Mouse (Mus musculus): ENCODE results near the gene Pou2f1. TPM values are rescaled to one million over a fixed set of nuclear protein-coding genes. Genes with fewer than 3 reads are reported as not detected.
A peak's percentile ranks its signal among the peaks of the same experiment; 100 is the strongest.

The Pou2f1 gene
- polyA plus RNA-seq, 1 experiment from 2014 or later: 4.9 TPM

GRCm38 (mm10) chr1:165852131-165852530 lies 150.3 kb downstream of the Pou2f1 start:
- no peaks in the 10 kb centered on the region for H3K4me1 ChIP-seq (replicated peaks; ENCODE audit: control insufficient read depth, insufficient read depth)
- no peaks in the 10 kb centered on the region for H3K36me3 ChIP-seq (ENCODE audit: control insufficient read depth, insufficient read depth, low read length)
- TF ChIP-seq EP300 (optimal IDR thresholded peaks at IDR 0.05) (no peak), CTCF (IDR thresholded peaks at IDR 0.05; ENCODE audit: low read depth) (no peak)
- H3K9ac ChIP-seq (ENCODE audit: low read length): no peak overlapping the region
- H3K4me2 ChIP-seq (replicated peaks; ENCODE audit: low read depth): no peak overlapping the region
- no peak for ATAC-seq (ENCODE audit: low FRiP score, low TSS enrichment)
- no peak for DNase-seq (ENCODE audit: low spot score)
- H3K27ac ChIP-seq (replicated peaks): no peak overlapping the region
- H3K9me3 ChIP-seq (ENCODE audit: control insufficient read depth, low read length): no peaks in the 10 kb centered on the region
- H3K4me3 ChIP-seq (ENCODE audit: low read depth, low read length): no peak overlapping the region
- 47% methylated on average over 5 of the region's 5 CpGs for WGBS
- H3K27me3 ChIP-seq (ENCODE audit: control insufficient read depth, insufficient read depth, low read length): no peaks in the 10 kb centered on the region

GRCm38 (mm10) chr1:165849458-165850445 lies 152.7 kb downstream of the Pou2f1 start:
- no peaks in the 10 kb centered on the region for H3K9me3 ChIP-seq (ENCODE audit: control insufficient read depth, low read length)
- WGBS: 56% methylated on average over 17 of the region's 17 CpGs

GRCm38 (mm10) chr1:165848881-165849280 lies 153.6 kb downstream of the Pou2f1 start:
- H3K9ac ChIP-seq (ENCODE audit: low read length): no peak overlapping the region
- no peaks in the 10 kb centered on the region for H3K4me1 ChIP-seq (replicated peaks; ENCODE audit: control insufficient read depth, insufficient read depth)
- 63% methylated on average over 4 of the region's 4 CpGs for WGBS
- no peaks in the 10 kb centered on the region for H3K36me3 ChIP-seq (ENCODE audit: control insufficient read depth, insufficient read depth, low read length)
- H3K4me2 ChIP-seq (replicated peaks; ENCODE audit: low read depth): no peak overlapping the region
- H3K4me3 ChIP-seq (ENCODE audit: low read depth, low read length): no peak overlapping the region
- TF ChIP-seq CTCF (IDR thresholded peaks at IDR 0.05; ENCODE audit: low read depth): no peak
- no peak for TF ChIP-seq EP300 (optimal IDR thresholded peaks at IDR 0.05)
- DNase-seq (ENCODE audit: low spot score) (no peak), ATAC-seq (ENCODE audit: low FRiP score, low TSS enrichment) (no peak)
- H3K27me3 ChIP-seq (ENCODE audit: control insufficient read depth, insufficient read depth, low read length): no peaks in the 10 kb centered on the region
- H3K27ac ChIP-seq (replicated peaks): no peak overlapping the region
- no peaks in the 10 kb centered on the region for H3K9me3 ChIP-seq (ENCODE audit: control insufficient read depth, low read length)

More at GRCm38 (mm10) chr1:165849458-165850445, 152.7 kb downstream of the Pou2f1 start:
- peak; percentile 74 for ATAC-seq (ENCODE audit: low FRiP score, low TSS enrichment)
- peak; percentile 60 for DNase-seq (ENCODE audit: low spot score)
- Histone ChIP-seq H3K4me1 (replicated peaks; ENCODE audit: control insufficient read depth, insufficient read depth) (no peaks in the 10 kb centered on the region), H3K36me3 (ENCODE audit: control insufficient read depth, insufficient read depth, low read length) (no peaks in the 10 kb centered on the region), H3K4me2 (replicated peaks; ENCODE audit: low read depth) (no peak overlapping the region), H3K4me3 (ENCODE audit: low read depth, low read length) (no peak overlapping the region), H3K27ac (replicated peaks) (no peak overlapping the region), H3K9ac (ENCODE audit: low read length) (no peak overlapping the region), H3K27me3 (ENCODE audit: control insufficient read depth, insufficient read depth, low read length) (no peaks in the 10 kb centered on the region)
- TF ChIP-seq EP300 (optimal IDR thresholded peaks at IDR 0.05): no peak
- 0 out of 2 replicates have a peak, but pooled peaks have one; percentile 1 for TF ChIP-seq CTCF (IDR thresholded peaks at IDR 0.05; ENCODE audit: low read depth)

- Histone ChIP-seq H3K9me3 (ENCODE audit: control insufficient read depth, low read length) (no peaks in the 10 kb centered on the region), H3K9ac (ENCODE audit: low read length) (no peak overlapping the region), H3K4me2 (replicated peaks; ENCODE audit: low read depth) (no peak overlapping the region), H3K27me3 (ENCODE audit: control insufficient read depth, insufficient read depth, low read length) (no peaks in the 10 kb centered on the region; the same call in 1 of the 2 replicates), H3K4me1 (replicated peaks; ENCODE audit: control insufficient read depth, insufficient read depth) (no peaks in the 10 kb centered on the region), H3K36me3 (ENCODE audit: control insufficient read depth, insufficient read depth, low read length) (no peaks in the 10 kb centered on the region), H3K27ac (replicated peaks) (no peak overlapping the region), H3K4me3 (ENCODE audit: low read depth, low read length) (no peak overlapping the region)
- 85% methylated on average over 8 of the region's 8 CpGs for WGBS
- DNase-seq (ENCODE audit: low spot score) (no peak), ATAC-seq (ENCODE audit: low FRiP score, low TSS enrichment) (no peak)
- no peak for TF ChIP-seq EP300 (optimal IDR thresholded peaks at IDR 0.05)
- TF ChIP-seq CTCF (IDR thresholded peaks at IDR 0.05; ENCODE audit: low read depth): no peak
Observed at GRCm38 (mm10) chr1:165848417-165848816, 154.1 kb downstream of the Pou2f1 start.

GRCm38 (mm10) chr1:165845366-165845765 lies 157.1 kb downstream of the Pou2f1 start:
- H3K9me3 ChIP-seq (ENCODE audit: control insufficient read depth, low read length): no peaks in the 10 kb centered on the region
- ATAC-seq (ENCODE audit: low FRiP score, low TSS enrichment) (no peak), DNase-seq (ENCODE audit: low spot score) (no peak)
- H3K4me3 ChIP-seq (ENCODE audit: low read depth, low read length): peak overlapping the region; percentile 53
- WGBS: 11% methylated on average over 14 of the region's 14 CpGs
- peak overlapping the region; percentile 41 for H3K9ac ChIP-seq (ENCODE audit: low read length)
- peak overlapping the region; percentile 99 for H3K4me2 ChIP-seq (replicated peaks; ENCODE audit: low read depth)
- TF ChIP-seq CTCF (IDR thresholded peaks at IDR 0.05; ENCODE audit: low read depth) (no peak), EP300 (optimal IDR thresholded peaks at IDR 0.05) (no peak)
- no peaks in the 10 kb centered on the region for H3K4me1 ChIP-seq (replicated peaks; ENCODE audit: control insufficient read depth, insufficient read depth)
- no peak overlapping the region for H3K27ac ChIP-seq (replicated peaks)
- no peaks in the 10 kb centered on the region for H3K36me3 ChIP-seq (ENCODE audit: control insufficient read depth, insufficient read depth, low read length)
- no peaks in the 10 kb centered on the region; the same call in 1 of the 2 replicates for H3K27me3 ChIP-seq (ENCODE audit: control insufficient read depth, insufficient read depth, low read length)

GRCm38 (mm10) chr1:165844956-165845355 lies 157.5 kb downstream of the Pou2f1 start:
- WGBS: under 1% methylated on average over 25 of the region's 26 CpGs
- no peak for ATAC-seq (ENCODE audit: low FRiP score, low TSS enrichment)
- peak; percentile 29 for DNase-seq (ENCODE audit: low spot score)
- Histone ChIP-seq H3K4me1 (replicated peaks; ENCODE audit: control insufficient read depth, insufficient read depth) (no peaks in the 10 kb centered on the region), H3K27me3 (ENCODE audit: control insufficient read depth, insufficient read depth, low read length) (no peaks in the 10 kb centered on the region; the same call in 1 of the 2 replicates), H3K4me2 (replicated peaks; ENCODE audit: low read depth) (peak overlapping the region; percentile 99), H3K27ac (replicated peaks) (no peak overlapping the region), H3K9me3 (ENCODE audit: control insufficient read depth, low read length) (no peaks in the 10 kb centered on the region), H3K36me3 (ENCODE audit: control insufficient read depth, insufficient read depth, low read length) (no peaks in the 10 kb centered on the region), H3K9ac (ENCODE audit: low read length) (peak overlapping the region; percentile 41), H3K4me3 (ENCODE audit: low read depth, low read length) (peak overlapping the region; percentile 53)
- TF ChIP-seq CTCF (IDR thresholded peaks at IDR 0.05; ENCODE audit: low read depth) (no peak), EP300 (optimal IDR thresholded peaks at IDR 0.05) (no peak)
